Mouse (Mus musculus): ENCODE results near the gene Olfr577. TPM values are rescaled to one million over a fixed set of nuclear protein-coding genes. Genes with fewer than 3 reads are reported as not detected.

Olfr577 gene
- polyA plus RNA-seq, 1 experiment from 2014 or later, result not detected

DNA sequence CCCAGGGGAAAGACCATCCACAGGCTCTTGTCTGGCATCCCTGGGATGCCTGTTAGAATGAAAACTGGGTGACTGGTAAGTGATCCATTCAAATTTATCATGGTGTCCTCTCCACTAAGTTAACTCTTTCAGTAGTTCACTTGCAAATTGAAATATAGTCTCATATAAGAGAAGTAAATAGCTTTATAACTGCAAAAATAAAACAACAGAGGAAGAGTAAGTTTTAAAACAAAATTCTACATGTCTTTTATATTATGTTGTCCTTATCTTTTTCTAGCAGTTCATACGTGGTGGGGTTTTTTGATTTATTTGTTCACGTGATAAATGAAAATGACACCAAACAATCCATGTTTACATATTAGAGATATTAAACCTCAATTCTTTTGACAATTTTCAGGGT lies 33.3 kb downstream of the Olfr577 start, which contains the start of gene Olfr573-ps1:
Gene Olfr573-ps1, minus strand, starts transcription at position 101 of the 400 bp plus-strand sequence.
- H3K9me3 ChIP-seq (ENCODE audit: control insufficient read depth, low read length), result no peaks in the 10 kb centered on the region
- ATAC-seq (ENCODE audit: insufficient number of reproducible peaks, low FRiP score, low TSS enrichment, low read depth), result no peak
- H3K36me3 ChIP-seq (ENCODE audit: control insufficient read depth, insufficient read depth, low read length), result no peaks in the 10 kb centered on the region
- H3K4me2 ChIP-seq (ENCODE audit: low read depth, severe bottlenecking), result no peak within 1 kb of the TSS
- H3K4me3 ChIP-seq (ENCODE audit: low read depth, low read length), result no peak within 1 kb of the TSS
- H3K4me1 ChIP-seq (ENCODE audit: control insufficient read depth, insufficient read depth, low read length), result no peaks in the 10 kb centered on the region
- no peak within 1 kb of the TSS for H3K27ac ChIP-seq (replicated peaks; ENCODE audit: low read depth, low read length)
- WGBS, result 89% methylated on average over 2 of the region's 2 CpGs
- no peak for DNase-seq (ENCODE audit: low spot score)
- H3K9ac ChIP-seq (ENCODE audit: low read length), result no peak within 1 kb of the TSS
- H3K27me3 ChIP-seq (ENCODE audit: control insufficient read depth, insufficient read depth, low read length), result no peaks in the 10 kb centered on the region

DNA sequence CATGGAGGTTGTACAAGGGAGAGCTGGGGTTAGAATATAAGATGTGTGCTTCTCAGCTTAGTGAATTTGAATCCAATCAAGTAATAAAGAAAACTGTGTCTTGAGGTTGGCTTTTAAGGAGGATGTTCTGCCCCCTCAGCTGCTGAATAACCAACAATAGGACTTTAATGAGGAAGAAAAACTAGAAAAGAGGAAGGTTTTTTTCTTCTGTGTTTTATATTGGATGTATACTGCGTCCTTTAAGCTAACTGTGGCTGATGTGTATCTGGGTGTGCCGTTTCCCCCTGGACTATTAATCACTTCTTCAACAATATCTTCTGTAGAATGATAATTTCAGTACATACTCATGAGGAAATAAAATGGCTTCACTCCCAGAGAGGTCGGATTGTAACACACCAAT lies 48.6 kb downstream of the Olfr577 start:
- ATAC-seq (ENCODE audit: insufficient number of reproducible peaks, low FRiP score, low TSS enrichment, low read depth), result no peak
- no peak overlapping the region for H3K4me3 ChIP-seq (ENCODE audit: low read depth, low read length)

DNA sequence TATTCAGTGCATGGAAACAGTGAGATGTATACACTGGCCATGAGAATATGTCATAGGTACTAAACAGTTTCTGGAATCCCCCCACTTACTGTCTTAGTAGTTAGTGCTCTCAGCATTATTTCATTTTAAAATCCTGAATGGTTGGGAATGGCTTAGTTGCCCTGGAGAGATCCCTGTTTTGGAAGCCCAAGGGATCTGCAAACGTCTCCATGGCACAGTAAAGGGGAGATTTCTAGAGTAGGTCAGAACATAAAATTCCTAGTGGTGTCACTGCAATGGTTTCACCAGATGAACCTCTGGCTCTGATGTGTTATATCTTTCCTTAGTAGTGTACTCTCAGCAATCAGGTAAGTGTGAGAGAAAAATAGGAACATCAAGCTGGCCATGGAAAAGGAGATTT lies 51.6 kb downstream of the Olfr577 start, which contains the start of gene Olfr572:
Gene Olfr572, plus strand, starts transcription at position 301 of the 400 bp plus-strand sequence.
- H3K36me3 ChIP-seq (ENCODE audit: control insufficient read depth, insufficient read depth, low read length), result no peaks in the 10 kb centered on the region
- no peaks in the 10 kb centered on the region for H3K9me3 ChIP-seq (ENCODE audit: control insufficient read depth, low read length)
- H3K9ac ChIP-seq (ENCODE audit: low read length), result no peak within 1 kb of the TSS
- 67% methylated on average over 1 of the region's 1 CpGs for WGBS
- H3K27me3 ChIP-seq (ENCODE audit: control insufficient read depth, insufficient read depth, low read length), result no peaks in the 10 kb centered on the region
- DNase-seq (ENCODE audit: low spot score) (no peak), ATAC-seq (ENCODE audit: insufficient number of reproducible peaks, low FRiP score, low TSS enrichment, low read depth) (no peak)
- H3K27ac ChIP-seq (replicated peaks; ENCODE audit: low read depth, low read length), result no peak within 1 kb of the TSS
- no peak within 1 kb of the TSS for H3K4me2 ChIP-seq (ENCODE audit: low read depth, severe bottlenecking)
- no peaks in the 10 kb centered on the region for H3K4me1 ChIP-seq (ENCODE audit: control insufficient read depth, insufficient read depth, low read length)
- no peak within 1 kb of the TSS for H3K4me3 ChIP-seq (ENCODE audit: low read depth, low read length)

More for the DNA sequence above, 48.6 kb downstream of the Olfr577 start:
- no peaks in the 10 kb centered on the region for H3K4me1 ChIP-seq (ENCODE audit: control insufficient read depth, insufficient read depth, low read length)
- no peak for DNase-seq (ENCODE audit: low spot score)
- H3K36me3 ChIP-seq (ENCODE audit: control insufficient read depth, insufficient read depth, low read length), result no peaks in the 10 kb centered on the region
- no peak overlapping the region for H3K4me2 ChIP-seq (ENCODE audit: low read depth, severe bottlenecking)
- H3K27ac ChIP-seq (replicated peaks; ENCODE audit: low read depth, low read length), result no peak overlapping the region
- WGBS, result 79% methylated on average over 3 of the region's 3 CpGs
- H3K27me3 ChIP-seq (ENCODE audit: control insufficient read depth, insufficient read depth, low read length), result no peaks in the 10 kb centered on the region
- no peaks in the 10 kb centered on the region for H3K9me3 ChIP-seq (ENCODE audit: control insufficient read depth, low read length)
- no peak overlapping the region for H3K9ac ChIP-seq (ENCODE audit: low read length)

Other genes with a start within 250 kb of the Olfr577 start
- not detected in 2 replicates for gene Olfr559, start 248.5 kb downstream of the Olfr577 start, polyA plus RNA-seq (2014; fragmentation: Nextera tagmentation; extraction: Ambion mirVana)
- gene Olfr560, start 216.6 kb downstream of the Olfr577 start, polyA plus RNA-seq (2014; fragmentation: Nextera tagmentation; extraction: Ambion mirVana), result not detected in 2 replicates
- not detected in 2 replicates for gene Olfr78, start 216.5 kb downstream of the Olfr577 start, polyA plus RNA-seq (2014; fragmentation: Nextera tagmentation; extraction: Ambion mirVana)
- gene Olfr561, start 204.7 kb downstream of the Olfr577 start, polyA plus RNA-seq (2014; fragmentation: Nextera tagmentation; extraction: Ambion mirVana), result not detected in 2 replicates
- not detected in 2 replicates for gene Olfr564, start 172.5 kb downstream of the Olfr577 start, polyA plus RNA-seq (2014; fragmentation: Nextera tagmentation; extraction: Ambion mirVana)
- gene Olfr566, start 117.2 kb downstream of the Olfr577 start, polyA plus RNA-seq (2014; fragmentation: Nextera tagmentation; extraction: Ambion mirVana), result not detected in 2 replicates
- not detected in 2 replicates for gene Olfr568, start 98.8 kb downstream of the Olfr577 start, polyA plus RNA-seq (2014; fragmentation: Nextera tagmentation; extraction: Ambion mirVana)
- gene Olfr569, start 85.1 kb downstream of the Olfr577 start, polyA plus RNA-seq (2014; fragmentation: Nextera tagmentation; extraction: Ambion mirVana), result not detected in 2 replicates
- not detected in 2 replicates for gene Olfr570, start 81.4 kb downstream of the Olfr577 start, polyA plus RNA-seq (2014; fragmentation: Nextera tagmentation; extraction: Ambion mirVana)
- not detected in 2 replicates for gene Olfr571, start 58.4 kb downstream of the Olfr577 start, polyA plus RNA-seq (2014; fragmentation: Nextera tagmentation; extraction: Ambion mirVana)
- not detected in 2 replicates for gene Olfr572, start 51.5 kb downstream of the Olfr577 start, polyA plus RNA-seq (2014; fragmentation: Nextera tagmentation; extraction: Ambion mirVana)
- gene Olfr573-ps1, start 33.4 kb downstream of the Olfr577 start, polyA plus RNA-seq (2014; fragmentation: Nextera tagmentation; extraction: Ambion mirVana), result not detected in 2 replicates
- not detected in 2 replicates for gene Olfr574, start 27.5 kb downstream of the Olfr577 start, polyA plus RNA-seq (2014; fragmentation: Nextera tagmentation; extraction: Ambion mirVana)
- not detected in 2 replicates for gene Olfr575, start 17.2 kb downstream of the Olfr577 start, polyA plus RNA-seq (2014; fragmentation: Nextera tagmentation; extraction: Ambion mirVana)
- not detected in 2 replicates for gene Olfr576, start 13.3 kb downstream of the Olfr577 start, polyA plus RNA-seq (2014; fragmentation: Nextera tagmentation; extraction: Ambion mirVana)
- gene Olfr578, start 13.4 kb upstream of the Olfr577 start, polyA plus RNA-seq (2014; fragmentation: Nextera tagmentation; extraction: Ambion mirVana), result not detected in 2 replicates
- gene Olfr582, start 62.1 kb upstream of the Olfr577 start, polyA plus RNA-seq (2014; fragmentation: Nextera tagmentation; extraction: Ambion mirVana), result not detected in 2 replicates
- gene Olfr583, start 75.4 kb upstream of the Olfr577 start, polyA plus RNA-seq (2014; fragmentation: Nextera tagmentation; extraction: Ambion mirVana), result not detected in 2 replicates
- gene Olfr584, start 105.9 kb upstream of the Olfr577 start, polyA plus RNA-seq (2014; fragmentation: Nextera tagmentation; extraction: Ambion mirVana), result not detected in 2 replicates
- gene Olfr585, start 121.8 kb upstream of the Olfr577 start, polyA plus RNA-seq (2014; fragmentation: Nextera tagmentation; extraction: Ambion mirVana), result not detected in 2 replicates
- not detected in 2 replicates for gene Olfr586, start 149.7 kb upstream of the Olfr577 start, polyA plus RNA-seq (2014; fragmentation: Nextera tagmentation; extraction: Ambion mirVana)
- not detected in 2 replicates for gene Olfr588-ps1, start 164.9 kb upstream of the Olfr577 start, polyA plus RNA-seq (2014; fragmentation: Nextera tagmentation; extraction: Ambion mirVana)
- not detected in 2 replicates for gene Olfr589, start 180.4 kb upstream of the Olfr577 start, polyA plus RNA-seq (2014; fragmentation: Nextera tagmentation; extraction: Ambion mirVana)
- gene Olfr591, start 202.4 kb upstream of the Olfr577 start, polyA plus RNA-seq (2014; fragmentation: Nextera tagmentation; extraction: Ambion mirVana), result not detected in 2 replicates
- gene Olfr592, start 208.9 kb upstream of the Olfr577 start, polyA plus RNA-seq (2014; fragmentation: Nextera tagmentation; extraction: Ambion mirVana), result not detected in 2 replicates
- gene Olfr593, start 235.9 kb upstream of the Olfr577 start, polyA plus RNA-seq (2014; fragmentation: Nextera tagmentation; extraction: Ambion mirVana), result not detected in 2 replicates
- not detected in 2 replicates for gene Olfr594, start 241.1 kb upstream of the Olfr577 start, polyA plus RNA-seq (2014; fragmentation: Nextera tagmentation; extraction: Ambion mirVana)